Mouse (Mus musculus): ENCODE measurements around the gene Slfnl1.

Slfnl1 gene

GRCm38 (mm10) chr4:120531986-120532385 is at the start of gene Slfnl1:
Slfnl1 (plus strand) TSS chr4:120532231.
- no peak for DNase-seq

GRCm38 (mm10) chr4:120487707-120488106 is 44.3 kb upstream of the Slfnl1 start:
- DNase-seq, result no peak

- no peak for DNase-seq
These were observed 25.1 kb upstream of the Slfnl1 start for GRCm38 (mm10) chr4:120506955-120507354.

GRCm38 (mm10) chr4:120511203-120511602 is 20.8 kb upstream of the Slfnl1 start:
- no peak for DNase-seq

- no peak for DNase-seq
These were observed 17.7 kb upstream of the Slfnl1 start for GRCm38 (mm10) chr4:120514366-120514765.

- DNase-seq, result no peak
These were observed 15.5 kb upstream of the Slfnl1 start for GRCm38 (mm10) chr4:120516491-120516890.

GRCm38 (mm10) chr4:120516907-120517306 is 15.1 kb upstream of the Slfnl1 start:
- DNase-seq, result no peak

- no peak for DNase-seq
These were observed 14.7 kb upstream of the Slfnl1 start for GRCm38 (mm10) chr4:120517335-120517734.

- DNase-seq, result no peak
These were observed 10.3 kb upstream of the Slfnl1 start for GRCm38 (mm10) chr4:120521761-120522160.

- no peak for DNase-seq
These were observed 9.7 kb upstream of the Slfnl1 start for GRCm38 (mm10) chr4:120522351-120522750.

GRCm38 (mm10) chr4:120523092-120523491 is 8.9 kb upstream of the Slfnl1 start:
- no peak for DNase-seq

GRCm38 (mm10) chr4:120528171-120528570 is 3.9 kb upstream of the Slfnl1 start:
- no peak for DNase-seq

- no peak for DNase-seq
These were observed 6.6 kb downstream of the Slfnl1 start for GRCm38 (mm10) chr4:120538664-120539063.

- DNase-seq, result no peak
These were observed 12.9 kb downstream of the Slfnl1 start for GRCm38 (mm10) chr4:120544896-120545295.

GRCm38 (mm10) chr4:120556592-120556991 is 24.6 kb downstream of the Slfnl1 start:
- no peak for DNase-seq

- DNase-seq, result no peak
These were observed 33.7 kb downstream of the Slfnl1 start for GRCm38 (mm10) chr4:120565726-120566125.

- no peak for DNase-seq
These were observed 36.0 kb downstream of the Slfnl1 start for GRCm38 (mm10) chr4:120568005-120568404.

- DNase-seq, result no peak
These were observed 37.0 kb downstream of the Slfnl1 start for GRCm38 (mm10) chr4:120569025-120569424.

- peak; percentile 94 for DNase-seq
These were observed 37.7 kb downstream of the Slfnl1 start, which contains the start of gene Ctps for GRCm38 (mm10) chr4:120569486-120570437. Ctps (minus strand) TSS chr4:120570276.

- DNase-seq, result no peak
These were observed 38.5 kb downstream of the Slfnl1 start for GRCm38 (mm10) chr4:120570438-120571069.

- DNase-seq, result no peak
These were observed 39.0 kb downstream of the Slfnl1 start for GRCm38 (mm10) chr4:120571070-120571464.

GRCm38 (mm10) chr4:120571691-120572090 is 39.7 kb downstream of the Slfnl1 start:
- no peak for DNase-seq

GRCm38 (mm10) chr4:120580894-120581293 is 48.9 kb downstream of the Slfnl1 start:
- no peak for DNase-seq

GRCm38 (mm10) chr4:120581711-120582110 is 49.7 kb downstream of the Slfnl1 start:
- no peak for DNase-seq

Data from right cerebral cortex, adult 18-20 months (tissue).